Mouse (Mus musculus) intestine, postnatal 0 days (tissue): ENCODE measurements around the gene Ngrn. TPM values are rescaled to one million over a fixed set of nuclear protein-coding genes. Genes with fewer than 3 reads are reported as not detected.

ENCODE experiments used
- ATAC-seq: fragments of 200-750 bp; cut with Nextera tagmentation; 2 replicates; pipeline ENCODE4 v1.8.0; 2017; ENCODE audit warnings: mild to moderate bottlenecking, moderate TSS enrichment, moderate library complexity
- H3K27ac ChIP-seq: fragments of 300-500 bp; sonication (generic); 2 replicates; pipeline ENCODE4 v1.5.1; 2014; ENCODE audit warnings: mild to moderate bottlenecking, low read depth, low read length, moderate library complexity
- H3K27me3 ChIP-seq: fragments of 300-500 bp; sonication (generic); replicated peaks from 2 replicates; pipeline ENCODE4 v1.6.1; 2014; ENCODE audit warnings: low read length, mixed read lengths; ENCODE audit not compliant: control insufficient read depth, insufficient read depth
- H3K36me3 ChIP-seq: fragments of 300-500 bp; sonication (generic); 2 replicates; pipeline ENCODE4 v1.6.1; 2014; ENCODE audit warnings: mild to moderate bottlenecking, moderate library complexity; ENCODE audit not compliant: control insufficient read depth, insufficient read depth
- H3K4me1 ChIP-seq: fragments of 300-500 bp; sonication (generic); replicated peaks from 2 replicates; pipeline ENCODE4 v1.6.1; 2014; ENCODE audit warnings: antibody characterized with exemption, low read length, mixed read lengths; ENCODE audit not compliant: control insufficient read depth, insufficient read depth
- H3K4me2 ChIP-seq: fragments of 300-500 bp; sonication (generic); replicated peaks from 2 replicates; pipeline ENCODE4 v1.6.1; 2014; ENCODE audit warnings: low read depth, mild to moderate bottlenecking, moderate library complexity
- H3K4me3 ChIP-seq: fragments of 300-500 bp; sonication (generic); 2 replicates; pipeline ENCODE4 v1.5.1; 2014; ENCODE audit warnings: low read depth, low read length
- H3K9ac ChIP-seq: fragments of 300-500 bp; sonication (generic); 2 replicates; pipeline ENCODE4 v1.6.1; 2014; ENCODE audit warnings: mild to moderate bottlenecking, low read depth, low read length
- H3K9me3 ChIP-seq: fragments of 300-500 bp; sonication (generic); 2 replicates; pipeline ENCODE4 v1.6.1; 2016; ENCODE audit warnings: mixed run types; ENCODE audit not compliant: control insufficient read depth
- CTCF ChIP-seq: sonication (generic); IDR thresholded peaks from 2 replicates; pipeline ENCODE4 v1.5.1; 2016; ENCODE audit warnings: low read depth, mild to moderate bottlenecking, control low read depth, antibody characterized with exemption, moderate library complexity
- WGBS: fragments of 180-500 bp; shearing (Covaris S2); extraction: QIAGEN DNeasy Blood & Tissue Kit; methylation state at CpG from one replicate; pipeline ENCODE4 v1.1.7; 2014; 5-methylcytosine and 5-hydroxymethylcytosine counted together
- polyA plus RNA-seq: library from polyadenylated mRNA; unstranded; fragments of >200 nt; fragmentation: Nextera tagmentation; extraction: Ambion mirVana; gene quantifications from 2 replicates; pipeline ENCODE4 v1.2.1, GENCODE M21; 2015

Ngrn gene
- polyA plus RNA-seq, 1 experiment from 2014 or later: 30.2 TPM

- Histone ChIP-seq H3K27ac (no peak overlapping the region), H3K27me3 (no peaks in the 10 kb centered on the region), H3K4me3 (no peak overlapping the region), H3K36me3 (peaks cover 48% of the 10 kb centered on the region), H3K9me3 (no peaks in the 10 kb centered on the region), H3K4me1 (no peaks in the 10 kb centered on the region), H3K4me2 (no peak overlapping the region), H3K9ac (no peak overlapping the region)
- 89% methylated on average over 2 of the region's 2 CpGs for WGBS
- peak; percentile 49 for TF ChIP-seq CTCF
- ATAC-seq: no peak
Observed at GRCm38 (mm10) chr7:80301522-80301921, 40.5 kb downstream of the Ngrn start.

- TF ChIP-seq CTCF: peak; percentile 44
- no peak for ATAC-seq
- H3K9ac ChIP-seq: no peak overlapping the region
- H3K4me1 ChIP-seq: no peaks in the 10 kb centered on the region
- 72% methylated on average over 3 of the region's 3 CpGs for WGBS
- H3K4me2 ChIP-seq: no peak overlapping the region
- peaks cover 71% of the 10 kb centered on the region for H3K36me3 ChIP-seq
- no peak overlapping the region for H3K4me3 ChIP-seq
- no peaks in the 10 kb centered on the region for H3K27me3 ChIP-seq
- no peak overlapping the region for H3K27ac ChIP-seq
- H3K9me3 ChIP-seq: no peaks in the 10 kb centered on the region
Observed at GRCm38 (mm10) chr7:80307766-80308165, 46.8 kb downstream of the Ngrn start.

DNA sequence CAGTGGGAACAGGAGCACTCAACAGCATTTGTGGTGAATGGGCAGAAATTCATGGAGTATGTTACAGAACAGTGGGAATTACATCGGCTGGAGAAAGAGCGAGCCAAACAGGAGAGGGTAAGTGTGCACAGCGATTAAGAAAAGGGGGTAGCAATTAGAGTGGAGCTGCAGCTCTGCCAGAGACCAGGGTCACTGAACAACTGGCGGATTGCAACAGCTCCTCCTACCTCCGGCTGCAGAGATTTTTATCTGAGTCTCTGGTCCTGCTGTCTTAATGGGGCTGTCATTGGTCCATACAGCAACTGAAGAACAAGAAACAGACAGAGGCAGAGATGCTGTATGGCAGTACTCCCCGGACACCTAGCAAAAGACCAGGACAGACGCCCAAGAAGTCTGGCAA is 49.8 kb downstream of the Ngrn start:
- H3K27ac ChIP-seq: no peak overlapping the region
- no peaks in the 10 kb centered on the region for H3K4me1 ChIP-seq
- H3K4me2 ChIP-seq: no peak overlapping the region
- no peak overlapping the region for H3K9ac ChIP-seq
- no peak for TF ChIP-seq CTCF
- H3K9me3 ChIP-seq: no peaks in the 10 kb centered on the region
- H3K36me3 ChIP-seq: peaks cover 76% of the 10 kb centered on the region
- ATAC-seq: no peak
- no peaks in the 10 kb centered on the region for H3K27me3 ChIP-seq
- no peak overlapping the region for H3K4me3 ChIP-seq
- 79% methylated on average over 7 of the region's 7 CpGs for WGBS

Other genes starting within 250 kb of the Ngrn start
- 8.5 and 9.4 TPM in 2 replicates for gene Zfp710, start 236.4 kb upstream of the Ngrn start, polyA plus RNA-seq
- gene Idh2, start 145.8 kb upstream of the Ngrn start, polyA plus RNA-seq: 185 and 190 TPM in 2 replicates
- 23.1 and 25.1 TPM in 2 replicates for gene Sema4b, start 74.4 kb upstream of the Ngrn start, polyA plus RNA-seq
- 526 and 531 TPM in 2 replicates for gene Cib1, start 28.4 kb upstream of the Ngrn start, polyA plus RNA-seq
- 6.5 and 7.4 TPM in 2 replicates for gene Gdpgp1, start 28.4 kb upstream of the Ngrn start, polyA plus RNA-seq
- 0.77 and 1.3 TPM in 2 replicates for gene Ttll13, start 14.8 kb upstream of the Ngrn start, polyA plus RNA-seq
- 11.7 and 12.9 TPM in 2 replicates for gene Vps33b, start 8.4 kb downstream of the Ngrn start, polyA plus RNA-seq
- gene Prc1, start 33.2 kb downstream of the Ngrn start, polyA plus RNA-seq: 32.5 TPM in 2 replicates
- 3.2 and 4.4 TPM in 2 replicates for gene Rccd1, start 63.2 kb downstream of the Ngrn start, polyA plus RNA-seq
- gene Unc45a, start 79.8 kb downstream of the Ngrn start, polyA plus RNA-seq: 19.7 and 20.0 TPM in 2 replicates
- gene Hddc3, start 81.9 kb downstream of the Ngrn start, polyA plus RNA-seq: 8.3 and 8.8 TPM in 2 replicates
- 4.8 and 5.3 TPM in 2 replicates for gene Man2a2, start 110.2 kb downstream of the Ngrn start, polyA plus RNA-seq
- 6.2 and 6.7 TPM in 2 replicates for gene Fes, start 126.7 kb downstream of the Ngrn start, polyA plus RNA-seq
- gene Furin, start 144.2 kb downstream of the Ngrn start, polyA plus RNA-seq: 25.5 and 26.4 TPM in 2 replicates